Comparison of ENCODE assay signal across 34 mouse cellular contexts in the genomic region with DNA sequence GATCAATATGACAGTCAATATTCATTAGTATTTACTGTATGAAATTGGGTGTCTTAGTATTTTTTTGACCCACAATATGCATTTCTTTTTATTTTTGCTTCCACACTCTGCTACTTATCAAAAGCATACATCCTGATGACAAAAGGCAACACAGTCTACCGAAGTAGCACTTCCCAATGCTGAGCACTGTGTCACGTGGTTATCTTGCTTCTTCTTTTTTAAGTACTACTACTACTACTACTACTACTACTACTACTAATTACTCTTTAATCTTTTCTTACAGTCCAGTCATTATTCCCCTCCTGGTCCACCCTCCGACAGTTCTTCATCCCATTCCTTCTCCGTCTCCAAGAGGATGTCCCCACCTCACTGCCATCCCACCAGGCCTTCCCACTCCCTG.
"Had no signal": no experiment of that assay in that cellular context is flagged by ENCODE, and none has a peak within 500 bp of the region (broad histone marks: within the 10 kb centered on the region; RNA-seq: fewer than 3 reads in every experiment).

No protein-coding gene starts in this region.

- DNase-seq: heart, postnatal 10 days; heart, postnatal 14 days; heart, postnatal 36 days; heart, postnatal 4 days; kidney, adult 11 months; kidney, adult 18-20 months; kidney, adult 2 months; kidney, adult 8-10 months; kidney, adult 9 months; kidney, postnatal 10 days; kidney, postnatal 14 days; kidney, postnatal 25 days; kidney, postnatal 36 days; kidney, postnatal 4 days; layer of hippocampus, adult 9-11 months; layer of hippocampus, postnatal 36 days had no signal

- H3K4me1 ChIP-seq: hindbrain, embryonic 12.5 days; hindbrain, embryonic 13.5 days; intestine, embryonic 15.5 days had no signal

- H3K4me2 ChIP-seq: heart, embryonic 11.5 days; heart, embryonic 13.5 days; heart, embryonic 15.5 days; hindbrain, embryonic 12.5 days; hindbrain, embryonic 13.5 days; hindbrain, embryonic 14.5 days; hindbrain, embryonic 15.5 days; intestine, embryonic 15.5 days; kidney, embryonic 15.5 days had no signal

- ATAC-seq: hindbrain, embryonic 16.5 days; hindbrain, postnatal 0 days; inflammation-experienced regulatory T-cells, adult 6 months; intestine, embryonic 15.5 days; intestine, embryonic 16.5 days; intestine, postnatal 0 days had no signal

- H3K9ac ChIP-seq: heart, embryonic 13.5 days; heart, embryonic 15.5 days; hindbrain, embryonic 12.5 days; hindbrain, embryonic 13.5 days; hindbrain, embryonic 14.5 days; hindbrain, embryonic 15.5 days; intestine, embryonic 15.5 days; kidney, embryonic 15.5 days had no signal

- H3K36me3 ChIP-seq: heart, embryonic 10.5 days; heart, embryonic 13.5 days; heart, embryonic 15.5 days; hindbrain, embryonic 10.5 days; hindbrain, embryonic 12.5 days; hindbrain, embryonic 13.5 days; hindbrain, embryonic 15.5 days; intestine, embryonic 15.5 days; kidney, embryonic 15.5 days had no signal

- H3K4me3 ChIP-seq: heart, embryonic 10.5 days; heart, embryonic 13.5 days; heart, embryonic 15.5 days; hindbrain, embryonic 10.5 days; hindbrain, embryonic 12.5 days; hindbrain, embryonic 13.5 days; hindbrain, embryonic 15.5 days; intestine, embryonic 15.5 days; kidney, embryonic 15.5 days; layer of hippocampus, adult 2 months had no signal

- H3K27me3 ChIP-seq: heart, embryonic 13.5 days; heart, embryonic 15.5 days; hindbrain, embryonic 12.5 days; hindbrain, embryonic 13.5 days; hindbrain, embryonic 15.5 days; intestine, embryonic 15.5 days; kidney, embryonic 15.5 days had no signal

- H3K9me3 ChIP-seq: heart, embryonic 10.5 days; heart, embryonic 13.5 days; heart, embryonic 15.5 days; hindbrain, embryonic 10.5 days; hindbrain, embryonic 12.5 days; hindbrain, embryonic 13.5 days; hindbrain, embryonic 15.5 days; intestine, embryonic 15.5 days; kidney, embryonic 15.5 days had no signal

- H3K27ac ChIP-seq: heart, embryonic 10.5 days; heart, embryonic 13.5 days; heart, embryonic 15.5 days; hindbrain, embryonic 10.5 days; hindbrain, embryonic 12.5 days; hindbrain, embryonic 13.5 days; hindbrain, embryonic 14.5 days; hindbrain, embryonic 15.5 days; hindbrain, postnatal 0 days; intestine, embryonic 15.5 days; kidney, embryonic 15.5 days; kidney, postnatal 0 days; layer of hippocampus, adult 2 months had no signal
